Mouse (Mus musculus) neural tube, embryonic 12.5 days (tissue): ENCODE measurements at regions not wholly inside any gene's neighbourhood (a gene's known extent, or its start where the extent isn't known, plus 50 kb on each side); places are given as distances from the start of the nearest gene placed in this dataset.

Experiments
- ATAC-seq: fragments of 200-750 bp; cut with Nextera tagmentation; 2 replicates; pipeline ENCODE4 v1.8.0; 2017; ENCODE audit warnings: low read depth, mild to moderate bottlenecking, moderate TSS enrichment, moderate library complexity; ENCODE audit not compliant: low FRiP score
- H3K27ac ChIP-seq: fragments of 300-500 bp; sonication (generic); 2 replicates; pipeline ENCODE4 v1.5.1; 2016
- H3K27me3 ChIP-seq: fragments of 300-500 bp; sonication (generic); replicated peaks from 2 replicates; pipeline ENCODE4 v1.6.1; 2016; ENCODE audit warnings: mild to moderate bottlenecking
- H3K36me3 ChIP-seq: fragments of 300-500 bp; sonication (generic); 2 replicates; pipeline ENCODE4 v1.6.1; 2016; ENCODE audit warnings: mild to moderate bottlenecking
- H3K4me1 ChIP-seq: fragments of 300-500 bp; sonication (generic); 2 replicates; pipeline ENCODE4 v1.6.1; 2016
- H3K4me2 ChIP-seq: fragments of 300-500 bp; sonication (generic); replicated peaks from 2 replicates; pipeline ENCODE4 v1.6.1; 2016; ENCODE audit warnings: mild to moderate bottlenecking
- H3K4me3 ChIP-seq: fragments of 300-500 bp; sonication (generic); 2 replicates; pipeline ENCODE4 v1.5.1; 2016
- H3K9ac ChIP-seq: fragments of 300-500 bp; sonication (generic); 2 replicates; pipeline ENCODE4 v1.6.1; 2016; ENCODE audit warnings: mild to moderate bottlenecking
- H3K9me3 ChIP-seq: fragments of 300-500 bp; sonication (generic); 2 replicates; pipeline ENCODE4 v1.6.1; 2016; ENCODE audit warnings: mild to moderate bottlenecking
- WGBS: fragments of 180-500 bp; shearing (Covaris S2); methylation state at CpG from one replicate; pipeline ENCODE4 v1.1.7; 2016; 5-methylcytosine and 5-hydroxymethylcytosine counted together

DNA sequence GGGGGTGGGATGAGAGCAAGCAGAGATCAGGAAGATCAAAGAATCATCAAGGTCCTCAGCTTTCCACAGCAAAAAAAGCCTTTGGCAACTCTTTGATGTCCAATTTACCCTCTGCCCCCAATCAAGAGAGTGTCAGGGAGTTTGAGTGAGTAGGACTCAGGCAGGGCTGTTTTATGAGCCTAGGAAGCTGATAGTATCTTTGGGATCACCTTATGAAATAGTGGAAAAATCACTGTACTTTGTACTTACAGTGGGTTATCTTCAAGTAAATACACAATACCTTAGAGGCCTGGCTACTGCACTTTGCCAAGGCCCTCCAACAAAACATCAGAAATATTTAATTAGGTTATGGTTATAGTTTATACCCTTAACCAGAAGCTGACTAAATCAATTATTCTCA, 1085.4 kb downstream of the Slc22a22 start:
- no peak overlapping the region for H3K9ac ChIP-seq
- no peaks in the 10 kb centered on the region for H3K9me3 ChIP-seq
- no peaks in the 10 kb centered on the region for H3K27me3 ChIP-seq
- H3K4me2 ChIP-seq, result no peak overlapping the region
- H3K4me1 ChIP-seq, result no peaks in the 10 kb centered on the region
- H3K36me3 ChIP-seq, result no peaks in the 10 kb centered on the region
- no peak for ATAC-seq
- no peak overlapping the region for H3K4me3 ChIP-seq
- H3K27ac ChIP-seq, result no peak overlapping the region

DNA sequence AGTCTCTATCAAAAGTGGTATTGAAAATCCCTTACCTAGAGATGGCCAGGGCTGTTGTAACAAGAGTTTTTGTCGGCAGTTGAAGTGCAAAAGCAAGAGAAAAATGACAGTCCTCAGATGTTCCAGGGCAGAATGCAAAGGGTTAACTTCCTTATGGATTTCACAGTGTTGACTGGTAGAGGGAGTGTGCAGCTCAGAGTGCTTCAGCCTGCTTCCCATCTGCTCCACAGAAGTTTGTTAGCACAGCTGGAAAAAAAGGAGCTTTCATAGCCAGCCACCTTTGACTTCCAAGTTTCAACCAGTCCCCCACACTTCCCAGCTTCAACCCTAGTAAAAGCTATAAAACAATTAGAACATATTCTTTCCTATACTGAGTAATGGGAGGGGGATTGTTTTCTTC, 1098.9 kb downstream of the Slc22a22 start:
- Histone ChIP-seq H3K27me3 (no peaks in the 10 kb centered on the region), H3K4me3 (no peak overlapping the region), H3K4me1 (no peaks in the 10 kb centered on the region), H3K9ac (no peak overlapping the region), H3K27ac (no peak overlapping the region), H3K9me3 (no peaks in the 10 kb centered on the region), H3K36me3 (no peaks in the 10 kb centered on the region), H3K4me2 (no peak overlapping the region)
- no peak for ATAC-seq
- WGBS, result 55% methylated on average over 1 of the region's 1 CpGs

DNA sequence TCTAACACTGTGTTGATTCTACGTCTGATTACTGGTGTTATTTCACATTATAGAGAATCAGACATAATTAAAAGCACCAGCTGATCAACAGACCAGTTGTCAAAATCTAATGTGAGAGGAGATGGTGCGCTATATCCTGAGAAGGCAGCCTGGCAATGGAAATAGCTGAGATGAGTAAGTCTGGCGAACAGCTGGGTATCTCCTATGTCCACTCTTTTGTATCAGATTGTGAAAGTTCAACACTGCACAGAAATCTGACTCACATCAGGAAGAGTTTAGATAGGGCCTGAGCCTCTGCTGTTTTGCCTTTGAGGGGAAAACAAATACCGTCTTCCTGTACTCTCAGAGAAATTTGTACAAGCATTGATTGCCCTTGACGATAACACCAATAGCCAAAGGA, 1126.5 kb downstream of the Slc22a22 start:
- Histone ChIP-seq H3K27ac (no peak overlapping the region), H3K27me3 (no peaks in the 10 kb centered on the region), H3K4me1 (no peaks in the 10 kb centered on the region), H3K9ac (no peak overlapping the region), H3K9me3 (no peaks in the 10 kb centered on the region), H3K36me3 (no peaks in the 10 kb centered on the region), H3K4me2 (no peak overlapping the region), H3K4me3 (no peak overlapping the region)
- ATAC-seq, result no peak
- WGBS, result 88% methylated on average over 5 of the region's 5 CpGs

DNA sequence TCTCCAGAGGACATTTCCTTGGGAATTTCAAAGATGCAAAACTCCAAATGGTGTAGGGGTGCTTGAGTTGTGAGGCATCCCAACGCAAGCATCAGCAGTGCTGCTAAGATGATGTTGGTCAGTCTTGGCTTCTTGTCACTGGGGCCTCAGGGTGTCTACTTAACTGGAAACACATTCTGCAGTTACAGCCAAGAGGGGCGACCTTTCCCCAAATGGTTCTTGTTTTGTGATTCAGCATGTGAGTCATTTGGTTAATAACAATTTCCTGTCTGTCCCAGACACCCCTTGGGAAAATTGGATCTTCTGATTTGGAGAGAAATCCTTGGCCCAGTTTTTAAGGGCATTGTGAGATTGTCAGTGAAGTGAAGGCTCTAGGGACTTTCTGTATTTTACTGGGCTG, 1131.3 kb downstream of the Slc22a22 start:
- no peaks in the 10 kb centered on the region for H3K4me1 ChIP-seq
- H3K9ac ChIP-seq, result no peak overlapping the region
- ATAC-seq, result no peak
- no peak overlapping the region for H3K4me3 ChIP-seq
- H3K36me3 ChIP-seq, result no peaks in the 10 kb centered on the region
- H3K9me3 ChIP-seq, result no peaks in the 10 kb centered on the region
- no peak overlapping the region for H3K4me2 ChIP-seq
- WGBS, result 82% methylated on average over 2 of the region's 2 CpGs
- no peaks in the 10 kb centered on the region for H3K27me3 ChIP-seq
- no peak overlapping the region for H3K27ac ChIP-seq

DNA sequence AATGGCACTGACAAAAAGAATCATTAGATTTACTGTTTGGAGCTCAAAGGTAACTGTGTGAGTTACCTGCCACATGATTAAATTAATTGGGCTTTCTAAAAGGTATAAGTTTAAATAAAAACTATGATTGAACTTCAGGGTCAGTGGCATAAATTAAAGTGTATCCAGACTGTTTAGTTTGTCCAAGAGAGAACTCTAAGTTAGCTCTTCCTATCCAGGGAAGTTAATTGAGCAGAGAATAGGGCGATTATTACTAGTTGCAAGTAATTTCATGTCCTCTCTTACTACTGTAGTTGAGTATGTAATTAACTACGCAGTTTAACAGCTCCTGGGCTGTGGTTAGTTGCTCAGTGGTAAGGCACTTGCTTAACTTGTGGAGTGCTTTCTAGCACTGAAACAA, 1132.5 kb downstream of the Slc22a22 start:
- Histone ChIP-seq H3K4me2 (no peak overlapping the region), H3K9ac (no peak overlapping the region), H3K4me1 (no peaks in the 10 kb centered on the region), H3K9me3 (no peaks in the 10 kb centered on the region), H3K36me3 (no peaks in the 10 kb centered on the region), H3K27me3 (no peaks in the 10 kb centered on the region), H3K27ac (no peak overlapping the region), H3K4me3 (no peak overlapping the region)
- WGBS, result 70% methylated on average over 2 of the region's 2 CpGs
- peak; percentile 33; the same call in 1 of the 2 replicates for ATAC-seq

DNA sequence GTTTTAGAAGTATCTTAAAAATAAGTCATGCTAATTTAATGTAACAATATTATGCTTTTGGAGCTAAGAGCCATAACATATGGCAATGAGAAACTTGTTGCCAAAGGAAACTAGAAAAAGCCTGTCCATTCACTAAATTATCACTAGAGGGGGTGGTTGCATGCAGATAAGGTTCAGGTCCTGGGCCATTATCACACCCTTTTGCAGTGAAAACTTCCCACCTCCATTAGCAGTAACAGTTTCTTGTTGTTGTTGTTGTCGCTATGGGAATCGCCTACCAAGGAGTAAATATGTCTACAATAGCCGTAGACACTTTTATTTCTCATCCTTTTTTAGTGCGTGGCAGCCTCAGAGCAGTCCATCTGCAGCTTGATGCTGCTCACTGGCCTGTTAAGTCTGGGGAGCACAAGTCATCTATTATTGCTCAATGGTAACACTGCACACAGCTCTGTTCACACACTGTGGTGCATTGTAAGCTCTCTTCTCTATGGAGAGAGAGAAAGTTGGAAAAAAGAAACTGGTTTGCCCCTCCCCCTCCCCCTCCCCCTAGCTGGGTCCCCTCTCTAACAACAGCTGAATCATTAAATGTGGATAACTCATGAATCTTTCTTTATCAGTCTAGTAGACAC, 1133.0 kb downstream of the Slc22a22 start:
- H3K9me3 ChIP-seq, result no peaks in the 10 kb centered on the region
- no peaks in the 10 kb centered on the region for H3K36me3 ChIP-seq
- H3K4me1 ChIP-seq, result no peaks in the 10 kb centered on the region
- no peak overlapping the region for H3K4me2 ChIP-seq
- ATAC-seq, result peak; percentile 98
- no peak overlapping the region for H3K9ac ChIP-seq
- no peak overlapping the region for H3K27ac ChIP-seq
- 18% methylated on average over 4 of the region's 4 CpGs for WGBS
- no peaks in the 10 kb centered on the region for H3K27me3 ChIP-seq
- H3K4me3 ChIP-seq, result no peak overlapping the region

DNA sequence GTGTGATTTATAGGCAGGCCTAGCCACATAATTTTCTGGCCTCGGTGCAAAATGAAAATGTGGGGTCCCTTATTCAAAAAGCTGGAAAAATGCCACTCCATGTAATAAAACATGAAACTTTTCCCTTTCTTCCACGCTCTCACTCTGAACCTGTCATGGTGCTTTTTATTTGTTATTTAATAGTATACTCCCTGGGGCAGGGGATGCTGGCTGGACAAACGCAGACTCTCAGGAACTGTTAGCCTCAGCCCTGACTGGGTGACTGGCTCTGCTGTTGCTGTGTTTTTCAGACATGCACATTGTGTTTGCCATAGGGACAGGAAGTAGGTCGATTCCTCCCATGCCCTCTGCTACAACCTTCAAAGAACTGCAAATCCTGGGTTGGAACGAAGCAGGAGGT, 1139.5 kb downstream of the Slc22a22 start:
- ATAC-seq, result no peak
- Histone ChIP-seq H3K27me3 (no peaks in the 10 kb centered on the region), H3K4me3 (no peak overlapping the region), H3K4me2 (no peak overlapping the region), H3K9ac (no peak overlapping the region), H3K36me3 (no peaks in the 10 kb centered on the region), H3K9me3 (no peaks in the 10 kb centered on the region), H3K4me1 (no peaks in the 10 kb centered on the region), H3K27ac (no peak overlapping the region)
- WGBS, result 49% methylated on average over 5 of the region's 5 CpGs

DNA sequence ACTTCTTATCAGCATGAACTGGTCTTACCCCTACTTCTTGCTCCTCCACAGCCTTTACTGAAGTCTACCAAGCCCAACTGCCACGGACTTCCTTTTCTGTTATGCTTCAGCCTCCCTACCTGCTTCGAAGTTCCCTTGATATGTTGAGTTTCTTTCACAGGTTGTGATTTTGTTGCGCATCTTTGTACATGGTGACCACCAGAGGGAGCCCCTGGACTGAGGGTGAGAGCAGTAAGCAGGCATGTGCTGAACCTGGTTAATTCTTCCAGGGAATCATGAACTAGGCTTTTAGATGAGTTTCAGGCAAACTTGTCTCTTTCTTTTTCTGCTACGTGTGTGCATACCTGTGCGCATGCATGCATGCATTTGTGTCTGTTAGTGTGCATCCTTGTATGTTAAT, 1141.0 kb downstream of the Slc22a22 start:
- 39% methylated on average over 5 of the region's 5 CpGs for WGBS
- peak; percentile 58 for ATAC-seq
- no peaks in the 10 kb centered on the region for H3K4me1 ChIP-seq
- no peak overlapping the region for H3K4me3 ChIP-seq
- H3K27ac ChIP-seq, result no peak overlapping the region
- no peak overlapping the region for H3K9ac ChIP-seq
- H3K27me3 ChIP-seq, result no peaks in the 10 kb centered on the region
- H3K36me3 ChIP-seq, result no peaks in the 10 kb centered on the region
- no peak overlapping the region for H3K4me2 ChIP-seq
- no peaks in the 10 kb centered on the region for H3K9me3 ChIP-seq

DNA sequence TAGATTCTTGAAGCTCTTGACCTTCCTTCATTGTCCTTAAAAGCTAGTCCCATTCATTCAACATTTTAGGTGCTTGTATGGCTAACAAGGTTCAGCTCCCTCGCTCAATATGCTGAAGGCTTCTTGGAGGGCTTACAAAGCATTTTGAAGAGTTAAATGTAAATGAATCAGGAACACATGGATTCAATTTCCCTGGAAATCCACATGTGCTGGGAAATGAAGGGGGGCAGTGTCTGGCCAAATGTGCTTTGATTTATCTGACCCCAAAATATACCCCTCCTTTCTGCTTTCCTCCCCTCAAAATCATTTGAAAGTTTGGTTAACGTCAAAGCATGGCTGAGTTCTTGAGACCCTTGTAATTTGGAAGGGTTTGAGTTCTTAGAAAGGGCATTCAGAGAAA, 1142.4 kb downstream of the Slc22a22 start:
- H3K36me3 ChIP-seq, result no peaks in the 10 kb centered on the region
- no peaks in the 10 kb centered on the region for H3K9me3 ChIP-seq
- no peaks in the 10 kb centered on the region for H3K27me3 ChIP-seq
- ATAC-seq, result no peak
- no peak overlapping the region for H3K27ac ChIP-seq
- WGBS, result 61% methylated on average over 2 of the region's 2 CpGs
- H3K9ac ChIP-seq, result no peak overlapping the region
- H3K4me2 ChIP-seq, result no peak overlapping the region
- H3K4me3 ChIP-seq, result no peak overlapping the region
- H3K4me1 ChIP-seq, result no peaks in the 10 kb centered on the region

DNA sequence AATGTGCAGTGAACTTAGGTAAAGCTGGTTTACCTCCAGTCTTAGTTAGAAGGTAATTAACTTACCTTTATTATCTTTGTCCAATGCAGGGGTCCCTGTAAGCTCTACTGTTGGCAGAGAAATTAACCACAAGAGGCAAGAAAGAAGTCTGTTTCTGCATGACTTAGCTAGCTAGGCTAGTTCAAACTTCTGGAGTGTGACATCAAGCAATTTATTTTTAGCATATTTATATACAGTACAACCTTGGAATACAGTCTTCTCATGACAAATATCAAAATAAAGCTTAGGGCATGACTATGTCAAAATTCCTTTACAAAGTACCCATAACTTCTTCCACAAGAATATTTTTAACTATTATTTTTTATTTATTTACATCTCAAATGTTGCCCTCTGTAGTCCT, 1156.9 kb downstream of the Slc22a22 start:
- no peak overlapping the region for H3K4me3 ChIP-seq
- no peaks in the 10 kb centered on the region for H3K4me1 ChIP-seq
- no peak overlapping the region for H3K9ac ChIP-seq
- H3K4me2 ChIP-seq, result no peak overlapping the region
- H3K9me3 ChIP-seq, result no peaks in the 10 kb centered on the region
- no peaks in the 10 kb centered on the region for H3K36me3 ChIP-seq
- H3K27ac ChIP-seq, result no peak overlapping the region
- no peak for ATAC-seq
- H3K27me3 ChIP-seq, result no peaks in the 10 kb centered on the region

DNA sequence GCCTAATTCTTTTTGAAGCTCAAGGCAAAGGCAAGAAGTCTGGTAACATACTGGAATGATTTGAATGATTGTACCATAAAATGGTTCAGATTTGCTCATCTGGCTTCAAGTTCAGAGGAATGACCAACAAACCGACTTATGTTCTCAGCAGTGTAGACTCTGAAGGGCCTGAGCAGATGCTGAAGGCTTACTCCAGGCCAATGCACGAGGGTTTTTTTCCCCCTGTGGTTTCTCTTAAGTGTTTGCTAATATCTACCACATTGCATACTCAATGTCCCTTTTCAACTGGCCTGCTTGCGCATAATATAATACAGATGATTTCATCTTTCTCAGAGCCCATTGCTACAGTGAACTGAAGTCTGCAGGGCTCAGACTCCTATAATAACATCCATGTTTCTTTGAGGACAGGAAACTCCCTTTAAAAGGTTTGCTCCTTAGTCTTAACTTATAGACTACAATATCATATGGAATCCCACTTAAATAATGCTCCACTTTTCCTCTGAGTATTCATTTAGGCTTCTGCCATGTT, 1182.5 kb downstream of the Slc22a22 start:
- Histone ChIP-seq H3K4me3 (no peak overlapping the region), H3K9me3 (no peaks in the 10 kb centered on the region), H3K9ac (no peak overlapping the region), H3K27me3 (no peaks in the 10 kb centered on the region), H3K27ac (no peak overlapping the region), H3K4me1 (no peaks in the 10 kb centered on the region), H3K4me2 (no peak overlapping the region), H3K36me3 (no peaks in the 10 kb centered on the region)
- ATAC-seq, result no peak
- WGBS, result 76% methylated on average over 3 of the region's 3 CpGs

DNA sequence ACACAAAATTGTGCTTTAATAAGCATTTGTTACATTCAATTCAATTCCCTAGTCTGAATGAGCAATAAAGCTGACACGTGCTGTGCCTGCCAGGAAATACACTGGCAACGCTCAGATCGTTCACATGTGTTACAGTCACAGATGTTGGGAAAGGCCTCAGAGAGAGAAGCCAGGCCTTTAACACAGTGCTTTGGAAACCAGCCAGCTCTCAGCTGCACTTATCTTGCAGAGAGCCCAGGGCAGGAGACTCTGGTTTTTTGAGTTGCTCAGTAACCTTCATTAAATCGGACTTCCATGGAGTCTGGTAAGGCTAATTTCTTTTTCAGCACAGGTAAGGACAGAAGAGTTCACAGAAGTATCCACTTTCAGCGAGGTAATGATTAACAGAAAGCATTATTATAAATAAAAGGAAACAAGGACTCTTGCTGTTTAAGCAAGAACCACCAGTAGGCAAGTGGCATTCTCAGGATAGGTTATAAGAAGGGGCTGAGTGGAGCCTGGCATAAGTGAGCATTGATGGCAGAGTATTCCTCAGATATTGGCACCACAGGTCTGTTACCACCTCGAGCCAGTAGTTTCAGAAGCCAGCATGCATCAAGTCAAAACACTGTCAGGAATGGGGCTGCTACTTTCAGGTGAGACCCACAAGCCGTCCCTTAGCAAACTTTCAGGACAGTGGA, 1198.7 kb downstream of the Slc22a22 start:
- peak; percentile 96 for ATAC-seq

DNA sequence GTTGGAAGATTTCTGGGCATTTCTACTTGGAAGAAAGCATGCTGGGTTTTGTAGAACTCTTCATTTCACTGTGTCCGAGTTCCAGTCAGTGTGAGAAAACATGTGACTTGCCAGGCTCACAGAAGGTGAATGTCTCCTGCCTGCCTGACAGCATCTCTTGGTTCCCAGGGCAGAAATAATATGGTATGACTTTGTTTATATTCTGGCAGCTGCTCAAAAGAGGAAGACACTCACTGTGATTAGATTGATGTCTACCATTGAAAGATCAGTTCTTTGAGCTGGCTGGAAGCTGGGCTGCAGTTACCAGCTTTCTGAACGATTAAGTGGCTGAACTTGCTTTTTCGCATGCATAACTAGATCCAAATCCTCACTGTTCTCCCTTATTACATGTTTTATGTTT, 1199.4 kb downstream of the Slc22a22 start:
- Histone ChIP-seq H3K27ac (no peak overlapping the region), H3K36me3 (no peaks in the 10 kb centered on the region), H3K27me3 (no peaks in the 10 kb centered on the region), H3K9ac (no peak overlapping the region), H3K4me1 (peaks cover 10% of the 10 kb centered on the region; the same call in 1 of the 2 replicates), H3K4me2 (no peak overlapping the region), H3K4me3 (no peak overlapping the region), H3K9me3 (no peaks in the 10 kb centered on the region)
- peak; percentile 80 for ATAC-seq
- 26% methylated on average over 3 of the region's 3 CpGs for WGBS

More for the DNA sequence above, 1198.7 kb downstream of the Slc22a22 start:
- H3K4me2 ChIP-seq, result no peak overlapping the region
- H3K9ac ChIP-seq, result no peak overlapping the region
- H3K4me3 ChIP-seq, result no peak overlapping the region
- no peak overlapping the region for H3K27ac ChIP-seq
- H3K27me3 ChIP-seq, result no peaks in the 10 kb centered on the region
- WGBS, result 45% methylated on average over 7 of the region's 7 CpGs
- H3K9me3 ChIP-seq, result no peaks in the 10 kb centered on the region
- peaks cover 10% of the 10 kb centered on the region; the same call in 1 of the 2 replicates for H3K4me1 ChIP-seq
- no peaks in the 10 kb centered on the region for H3K36me3 ChIP-seq
